Mouse (Mus musculus): Measurements from ENCODE around the gene Gm5478. TPM values are rescaled to one million over a fixed set of nuclear protein-coding genes. Genes with fewer than 3 reads are reported as not detected.
"Not testable (repeated sequence)": the region's sequence is repeated elsewhere in the genome, so short reads cannot be mapped to it uniquely, and the experiment has no call there.

Gm5478 gene
- total RNA-seq (2021) = not detected

DNA sequence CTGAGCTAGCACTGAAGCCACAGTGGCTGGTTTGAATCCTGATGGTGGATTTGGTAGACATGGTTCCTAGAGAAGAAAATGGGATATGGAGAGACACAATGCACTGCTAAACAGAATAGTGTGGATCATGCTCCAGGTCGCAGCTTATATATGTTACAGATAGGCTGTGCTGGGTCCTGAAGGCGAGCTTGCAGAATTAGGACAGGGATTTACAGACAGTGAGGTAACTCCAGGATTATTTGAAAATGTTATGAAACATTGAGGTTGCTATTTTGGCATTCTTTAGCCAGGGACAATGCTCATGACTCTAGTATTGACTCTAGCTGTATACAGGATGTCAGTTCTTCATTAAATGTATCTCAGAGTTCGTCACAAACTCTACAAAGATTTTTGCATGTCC, at the start of gene Gm5478:
TSS of gene Gm5478 (minus strand) at position 101 of the 400 bp plus-strand sequence.
- DNase-seq = no peak

- DNase-seq = no peak
Measured at GRCm38 (mm10) chr15:101694207-101694606, 47.0 kb upstream of the Gm5478 start, which contains the start of gene Krt6a. Gene Krt6a (minus strand): TSS chr15:101694307.

- not testable (repeated sequence) for DNase-seq
Measured at GRCm38 (mm10) chr15:101690460-101690859, 43.3 kb upstream of the Gm5478 start.

DNA sequence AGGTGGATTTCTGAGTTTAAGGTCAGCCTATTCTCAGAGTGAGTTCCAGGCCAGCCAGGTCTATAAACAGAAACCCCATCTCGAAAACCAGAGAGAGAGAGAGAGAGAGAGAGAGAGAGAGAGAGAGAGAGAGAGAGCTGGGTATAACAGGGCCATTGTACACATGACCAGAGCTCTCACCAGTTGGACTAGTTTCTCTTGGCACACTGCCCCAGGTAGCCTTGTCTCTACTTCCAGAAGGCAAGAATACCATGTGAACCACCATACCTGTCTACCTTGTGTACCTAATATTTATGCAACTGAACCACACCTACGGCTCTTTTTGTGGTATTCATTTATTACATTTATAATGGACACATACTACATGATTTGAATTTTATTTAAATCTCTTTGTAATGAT, 41.0 kb upstream of the Gm5478 start:
- no peak for DNase-seq

DNA sequence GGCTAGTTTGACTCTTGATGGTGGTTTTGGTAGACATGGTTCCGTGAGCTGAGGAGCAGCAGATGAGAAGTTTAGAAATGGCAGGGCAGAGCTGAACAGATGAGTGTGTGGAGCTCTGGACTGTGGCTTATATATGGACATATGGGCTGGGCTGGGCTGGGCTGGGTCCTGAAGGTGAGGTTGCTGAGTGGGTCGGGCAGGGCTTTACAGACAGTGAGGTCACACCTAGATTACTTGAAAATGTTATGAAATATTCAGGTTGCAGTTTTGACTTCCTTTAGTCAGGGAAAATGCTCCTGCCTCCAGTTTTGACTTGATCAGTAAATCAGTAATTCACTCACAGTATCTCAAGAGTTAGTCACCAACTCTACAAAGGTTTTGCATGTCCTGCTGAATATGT, 33.0 kb upstream of the Gm5478 start, which contains the start of gene Krt6b:
TSS of gene Krt6b (minus strand) at position 101 of the 400 bp plus-strand sequence.
- no peak for DNase-seq

DNA sequence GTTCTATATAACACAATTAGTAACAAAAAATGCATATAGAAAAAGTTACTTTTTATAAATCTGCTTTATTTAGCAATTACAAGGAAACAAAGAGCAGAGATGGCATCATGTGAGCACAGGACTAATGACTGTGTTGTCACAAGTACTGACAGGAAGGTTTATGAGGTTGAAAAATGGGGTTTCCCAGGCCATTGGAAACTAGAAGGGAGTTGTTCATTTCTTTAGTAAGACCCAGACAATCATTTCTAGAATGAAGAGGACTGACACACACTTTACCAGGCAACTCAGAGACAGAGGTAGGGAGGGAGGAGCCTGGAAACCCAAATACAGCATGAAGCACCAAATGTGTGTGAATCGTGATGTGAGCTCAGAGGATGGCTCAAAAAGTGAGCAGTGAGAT, 28.8 kb upstream of the Gm5478 start:
- no peak for DNase-seq

DNA sequence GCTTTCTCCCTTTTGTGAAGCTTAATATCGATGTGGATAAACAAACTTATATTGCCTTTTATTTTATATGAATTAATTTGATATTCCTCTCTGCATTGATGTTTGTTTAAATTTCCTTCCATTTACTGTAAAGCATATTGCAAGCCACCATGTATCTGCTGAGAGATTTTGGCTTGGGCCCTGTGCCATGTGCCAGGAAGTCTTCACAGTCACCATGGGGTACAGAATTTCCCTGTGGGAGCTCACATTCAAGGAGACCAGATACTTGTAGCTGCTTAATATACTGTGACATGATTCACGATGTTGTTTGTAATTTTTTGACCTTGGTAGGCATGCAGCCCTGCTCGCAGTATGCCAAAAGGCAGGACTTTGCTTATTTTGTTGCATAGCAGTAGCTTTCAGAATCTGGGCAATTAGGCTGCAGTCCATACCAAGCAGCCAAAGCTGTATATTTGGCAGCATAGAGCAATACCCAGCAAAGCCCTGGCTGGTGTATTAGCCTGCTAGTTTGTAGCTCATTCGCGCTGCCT, 5.6 kb upstream of the Gm5478 start:
- DNase-seq = no peak

- no peak for DNase-seq
Measured at GRCm38 (mm10) chr15:101627884-101628283, 19.3 kb downstream of the Gm5478 start, which contains the start of gene Gm5414. Gene Gm5414 (minus strand): TSS chr15:101628188.

DNA sequence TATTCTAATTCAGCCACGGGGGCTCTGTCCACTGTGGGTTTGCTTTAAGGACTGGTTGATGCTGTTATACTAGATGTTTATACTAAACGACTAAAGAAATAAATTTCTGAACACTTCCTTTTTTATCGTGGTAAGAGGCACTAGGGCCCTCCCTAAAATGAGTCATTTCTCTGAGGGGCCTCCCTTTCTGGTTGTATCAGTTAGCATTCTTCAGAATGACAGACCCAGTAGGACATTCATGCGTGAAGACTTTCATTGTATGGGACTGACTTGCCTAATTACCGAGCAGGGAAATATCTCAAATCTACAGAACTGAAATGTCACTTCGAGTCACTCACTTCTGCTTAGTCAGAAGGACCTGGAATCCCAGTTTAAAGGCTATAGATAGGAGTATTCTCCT, 48.1 kb downstream of the Gm5478 start:
- no peak for DNase-seq

Small RNA genes within 50 kb of the gene (microRNA-seq; reads per million reads assigned to microRNA genes)
- 0 reads per million in 2 experiments for gene Gm44342
- gene Gm44383 = 0 reads per million in 2 experiments
- gene Gm44479 = 0 reads per million in 2 experiments

Other genes with a start within 250 kb of the Gm5478 start
- 1 to 10 TPM; 9.3 to 10.0 TPM for gene Krt7, start 236.3 kb downstream of the Gm5478 start, total RNA-seq (2021)
- gene Krt87, start 208.6 kb downstream of the Gm5478 start, total RNA-seq (2021) = not detected
- gene Krt88, start 199.6 kb downstream of the Gm5478 start, total RNA-seq (2021) = not detected
- not detected for gene Krt81, start 183.6 kb downstream of the Gm5478 start, total RNA-seq (2021)
- gene Krt86, start 173.9 kb downstream of the Gm5478 start, total RNA-seq (2021) = not detected
- gene Krt83, start 155.9 kb downstream of the Gm5478 start, total RNA-seq (2021) = not detected
- gene Gm49425, start 130.1 kb downstream of the Gm5478 start, total RNA-seq (2021) = not detected
- not detected for gene Krt84, start 114.6 kb downstream of the Gm5478 start, total RNA-seq (2021)
- gene Krt82, start 96.7 kb downstream of the Gm5478 start, total RNA-seq (2021) = not detected
- gene Krt90, start 84.4 kb downstream of the Gm5478 start, total RNA-seq (2021) = under 1 TPM in 1 of 2 experiments, not detected in 1; 0.10 TPM
- gene Krt75, start 73.5 kb downstream of the Gm5478 start, total RNA-seq (2021) = not detected
- not detected for gene Gm5414, start 19.2 kb downstream of the Gm5478 start, total RNA-seq (2021)
- gene Krt6b, start 32.9 kb upstream of the Gm5478 start, total RNA-seq (2021) = under 1 TPM; 0.33 to 0.34 TPM
- gene Krt6a, start 46.9 kb upstream of the Gm5478 start, total RNA-seq (2021) = not detected
- not detected for gene Krt5, start 65.5 kb upstream of the Gm5478 start, total RNA-seq (2021)
- gene Krt71, start 95.7 kb upstream of the Gm5478 start, total RNA-seq (2021) = not detected
- not detected for gene Krt72, start 139.1 kb upstream of the Gm5478 start, total RNA-seq (2021)
- not detected for gene Krt73, start 155.0 kb upstream of the Gm5478 start, total RNA-seq (2021)
- not detected for gene Krt2, start 170.8 kb upstream of the Gm5478 start, total RNA-seq (2021)
- gene Krt1, start 203.4 kb upstream of the Gm5478 start, total RNA-seq (2021) = not detected
- not detected for gene Krt77, start 222.3 kb upstream of the Gm5478 start, total RNA-seq (2021)
- not detected for gene Krt76, start 245.5 kb upstream of the Gm5478 start, total RNA-seq (2021)